Mouse (Mus musculus) brain, embryonic 14.5 days (tissue): ENCODE data around the gene A430005L14Rik. TPM values are rescaled to one million over a fixed set of nuclear protein-coding genes. Genes with fewer than 3 reads are reported as not detected.
A peak's percentile ranks its signal among the peaks of the same experiment; 100 is the strongest.
"Not testable (repeated sequence)": the region's sequence is repeated elsewhere in the genome, so short reads cannot be mapped to it uniquely, and the experiment has no call there.

ENCODE experiments used
- DNase-seq: peaks from one replicate; pipeline ENCODE4 v3.0.0-alpha.2; 2011; ENCODE audit warnings: low read depth
- CTCF ChIP-seq: fragments of 200-500 bp; IDR thresholded peaks from 2 replicates; pipeline ENCODE4 v1.5.1; 2012; ENCODE audit warnings: inconsistent platforms, mild to moderate bottlenecking, moderate library complexity, borderline replicate concordance; ENCODE audit not compliant: insufficient read depth, insufficient read length; ENCODE audit errors: extremely low read depth
- POLR2A ChIP-seq: fragments of 200-500 bp; IDR thresholded peaks from 2 replicates; pipeline ENCODE4 v1.6.1; 2012; ENCODE audit warnings: mild to moderate bottlenecking, inconsistent platforms, borderline replicate concordance; ENCODE audit not compliant: poor library complexity, insufficient read depth, insufficient read length, severe bottlenecking; ENCODE audit errors: extremely low read depth
- polyA plus RNA-seq: library from polyadenylated mRNA; depleted of rRNA; stranded (reverse); fragments of >200 nt; gene quantifications from 2 replicates; pipeline ENCODE4 v1.2.3, GENCODE M21; 2012; rRNA removed

The A430005L14Rik gene
- polyA plus RNA-seq = 40.0 and 49.1 TPM in 2 replicates

DNA sequence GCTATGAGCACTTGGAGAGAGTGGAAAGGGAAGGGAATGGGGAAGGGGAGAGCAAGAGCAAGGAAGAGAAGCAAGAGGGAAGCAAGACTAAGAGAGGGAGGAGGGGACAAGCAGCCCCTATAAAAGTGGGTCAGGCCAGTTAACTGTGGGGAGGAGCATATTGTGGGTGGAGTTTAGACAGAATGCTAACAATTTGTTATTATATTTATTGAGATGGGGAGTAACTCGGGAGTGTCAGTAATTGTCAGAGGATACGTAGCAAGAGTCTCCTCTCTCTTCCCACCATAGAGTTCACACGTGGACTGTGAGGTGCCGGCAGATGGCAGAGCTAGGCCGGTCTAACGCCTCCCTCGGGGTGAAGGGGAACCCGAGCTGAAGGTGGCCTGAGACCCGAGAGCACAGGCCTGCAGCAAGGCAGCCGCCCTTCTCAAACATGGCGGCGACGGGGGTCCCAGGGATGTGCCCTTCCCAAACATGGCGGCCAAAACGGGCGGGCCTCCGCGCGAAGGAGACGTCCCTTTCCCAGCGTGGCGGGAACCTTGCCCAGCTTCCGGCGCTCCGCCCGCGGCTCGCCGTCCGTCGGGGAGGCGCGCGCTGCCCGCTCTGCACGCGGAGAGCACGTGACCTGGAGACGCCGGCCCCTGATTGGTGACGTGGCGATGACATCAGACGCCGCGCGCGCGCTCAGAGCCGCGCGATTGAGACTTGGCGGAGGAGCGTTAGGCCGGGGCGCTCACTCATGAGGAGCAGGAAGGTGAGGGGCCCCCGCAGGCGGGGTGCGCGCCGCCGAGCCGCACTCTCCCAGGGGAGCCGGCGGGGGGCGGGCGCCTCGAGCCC lies at the start of gene A430005L14Rik:
Gene A430005L14Rik (plus strand): TSS at position 669 of the 837 bp plus-strand sequence.
- TF ChIP-seq CTCF = no peak
- peak; percentile 70; the same call in 1 of the 2 replicates for TF ChIP-seq POLR2A
- DNase-seq = peak; percentile 99

DNA sequence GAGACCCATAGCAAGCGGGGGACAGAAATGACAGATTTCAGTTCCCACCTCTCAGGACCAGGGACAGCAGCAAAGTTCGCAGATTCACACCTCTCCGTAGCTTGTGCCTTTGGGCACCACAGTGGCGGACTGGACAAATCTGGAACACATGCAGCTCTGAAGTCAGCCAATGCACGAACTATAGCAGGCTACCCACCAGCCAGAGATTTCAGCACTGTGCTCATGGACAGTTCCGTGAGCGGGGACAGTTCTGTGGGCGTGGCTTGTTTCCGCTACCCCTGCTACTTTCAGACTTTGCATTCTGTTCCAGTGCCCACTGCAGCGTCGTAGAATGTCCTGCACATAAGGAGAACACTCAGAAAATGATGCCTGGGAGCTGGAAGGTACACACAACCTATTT lies 49.5 kb upstream of the A430005L14Rik start:
- TF ChIP-seq CTCF = no peak
- peak; percentile 43 for DNase-seq

DNA sequence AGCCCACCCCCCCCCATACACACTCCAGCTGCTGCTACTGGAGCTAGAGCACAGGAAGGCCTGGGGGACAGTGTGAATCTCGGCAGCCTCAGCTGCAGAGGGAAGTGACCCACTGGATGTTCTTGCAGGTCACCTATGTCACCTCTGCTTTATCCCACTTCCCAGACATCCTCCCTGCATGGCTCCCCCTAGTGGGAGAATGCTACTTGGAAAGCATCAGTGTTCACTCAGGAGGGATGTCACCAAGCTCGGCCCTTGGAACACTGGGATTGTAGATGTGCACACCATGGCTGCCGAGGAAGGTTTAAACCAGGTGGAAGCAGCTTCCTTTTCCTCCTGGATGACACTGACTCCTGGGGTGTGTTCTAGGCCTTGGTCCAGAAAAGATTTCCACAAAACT lies 43.4 kb upstream of the A430005L14Rik start:
- no peak for DNase-seq
- TF ChIP-seq CTCF (peak; percentile 42; the same call in 1 of the 2 replicates), POLR2A (no peak)

DNA sequence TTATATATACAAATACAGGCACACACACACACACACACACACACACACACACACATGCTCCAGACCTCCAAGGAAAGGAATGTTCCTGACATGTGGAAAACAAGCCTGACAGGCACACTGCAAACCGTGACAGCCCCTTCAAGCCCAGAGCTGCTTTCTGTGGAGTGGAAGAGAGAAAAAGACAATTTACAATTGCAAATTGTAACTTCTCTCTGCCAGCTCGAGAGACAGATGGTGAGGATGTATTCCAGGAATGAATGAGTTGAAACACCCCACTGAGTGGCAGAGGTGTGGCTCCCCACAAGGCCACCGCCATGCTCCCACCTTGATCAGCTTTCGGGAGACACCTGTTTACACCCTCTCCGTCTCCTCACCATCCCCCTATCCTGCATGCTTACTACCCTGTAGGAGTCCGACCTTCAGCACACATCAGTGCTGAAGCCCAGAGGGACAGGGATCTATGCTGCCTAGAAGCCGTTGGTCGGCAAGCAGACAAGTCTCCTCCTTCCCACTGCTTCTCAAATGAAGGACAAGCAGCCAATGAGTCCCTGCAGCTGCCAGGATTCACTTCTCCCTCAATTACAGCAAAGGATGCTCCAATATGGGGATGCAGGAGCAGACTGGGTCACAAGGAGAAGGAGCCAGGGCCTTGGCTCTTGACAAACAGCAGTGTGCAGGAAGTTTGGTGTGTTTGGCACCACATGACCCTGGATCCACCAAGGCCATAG lies 39.1 kb upstream of the A430005L14Rik start:
- peak; percentile 57 for DNase-seq
- no peak for TF ChIP-seq CTCF
- TF ChIP-seq POLR2A = no peak

DNA sequence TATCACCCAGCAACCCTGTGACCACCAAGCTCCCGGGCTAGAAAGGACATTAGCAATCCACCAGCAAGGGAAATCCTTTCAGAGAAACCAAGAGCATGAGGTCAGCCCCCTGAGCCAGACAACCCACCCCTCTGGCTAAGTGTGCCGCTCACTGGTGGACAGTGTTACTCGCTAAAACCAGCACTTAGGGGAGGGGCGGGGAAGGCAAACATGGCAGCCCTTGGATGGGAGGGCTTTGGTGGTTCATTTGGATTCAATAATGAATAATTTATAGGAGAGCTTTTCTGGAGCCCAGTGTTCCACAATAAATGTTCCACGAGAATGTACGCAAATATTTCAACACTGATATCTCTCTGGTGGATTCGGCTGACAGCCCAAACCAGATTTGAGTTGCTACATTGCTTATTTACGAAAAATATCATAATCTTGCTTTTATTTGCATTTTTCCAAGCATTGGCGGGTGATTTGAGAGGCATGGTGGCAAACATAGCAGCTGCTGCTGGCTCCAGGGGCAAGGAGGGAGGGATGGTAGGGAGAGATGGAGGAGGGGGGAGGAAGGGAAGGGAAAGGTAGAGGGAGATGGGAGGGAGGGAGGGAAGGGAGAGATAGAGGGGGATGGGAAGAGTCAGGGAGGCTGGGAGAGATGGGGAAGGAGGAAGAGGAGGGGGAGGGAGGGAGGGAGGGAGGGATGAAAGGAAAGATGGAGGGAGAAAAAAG lies 36.4 kb upstream of the A430005L14Rik start:
- peak; percentile 71 for DNase-seq
- no peak for TF ChIP-seq POLR2A
- TF ChIP-seq CTCF = no peak

DNA sequence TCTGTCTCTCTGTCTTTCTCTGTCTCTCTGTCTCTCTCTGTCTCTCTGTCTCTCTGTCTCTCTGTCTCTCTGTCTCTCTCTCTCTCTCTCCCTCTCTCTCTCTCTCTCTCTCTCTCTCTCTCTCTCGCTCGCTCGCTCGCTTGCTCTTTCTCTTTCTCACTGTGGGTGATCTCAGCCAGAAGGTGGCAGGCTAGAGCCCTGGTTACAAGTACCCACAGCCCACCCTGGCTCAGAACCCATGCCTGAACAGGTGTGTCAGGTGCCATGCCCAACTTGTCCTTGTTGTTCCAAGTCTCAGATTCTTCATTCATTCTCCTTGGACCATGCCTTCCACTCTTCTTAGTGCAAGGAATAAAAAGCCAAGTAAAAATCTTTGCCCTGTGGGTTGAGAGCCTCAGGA lies 34.9 kb upstream of the A430005L14Rik start:
- not testable (repeated sequence) for DNase-seq
- TF ChIP-seq CTCF = peak; percentile 32; the same call in 1 of the 2 replicates

DNA sequence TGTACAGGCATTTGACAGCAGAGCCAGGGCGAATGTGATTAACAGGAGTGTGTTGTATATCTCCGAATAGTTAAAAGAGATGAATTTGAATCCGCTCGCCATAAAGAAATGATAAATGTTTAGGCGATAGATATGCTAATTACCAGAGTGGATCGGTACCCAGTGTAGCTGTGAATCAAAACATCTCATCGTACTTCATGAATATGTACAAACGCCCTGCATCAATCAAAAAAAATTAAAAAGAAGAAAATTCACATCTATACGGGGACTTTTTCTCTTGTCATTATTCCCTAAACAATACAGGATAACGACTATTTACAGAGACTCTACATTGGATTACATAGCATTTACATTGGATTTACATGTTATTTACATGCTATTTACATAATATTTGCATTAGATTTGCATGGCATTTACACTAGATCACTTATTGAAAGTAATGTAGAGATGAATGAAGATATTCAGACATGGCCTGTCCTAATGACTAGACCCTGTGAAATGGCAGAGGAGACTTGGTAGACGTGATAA lies 28.2 kb upstream of the A430005L14Rik start:
- DNase-seq = peak; percentile 73
- no peak for TF ChIP-seq POLR2A
- no peak for TF ChIP-seq CTCF

DNA sequence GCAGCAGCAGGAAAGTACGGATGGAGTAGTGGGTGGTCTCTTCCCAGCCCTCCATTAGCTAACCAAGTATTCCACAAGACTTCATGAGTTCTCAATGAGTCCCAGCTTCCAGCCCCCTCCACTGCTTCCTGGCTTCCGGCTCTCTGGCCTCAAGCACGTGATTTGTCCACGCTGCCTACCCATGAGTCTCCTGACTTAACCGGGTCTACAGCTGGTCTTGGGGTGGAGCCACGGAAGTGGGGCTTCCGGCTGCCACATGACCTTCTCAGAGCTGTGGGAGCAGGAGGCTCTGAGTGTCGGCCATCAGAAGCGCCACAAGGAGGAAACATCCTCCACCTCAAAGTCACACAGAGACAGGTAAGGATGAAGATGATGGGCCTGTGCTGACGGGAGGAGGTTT lies 27.6 kb upstream of the A430005L14Rik start:
- no peak for TF ChIP-seq CTCF
- DNase-seq = peak; percentile 42

DNA sequence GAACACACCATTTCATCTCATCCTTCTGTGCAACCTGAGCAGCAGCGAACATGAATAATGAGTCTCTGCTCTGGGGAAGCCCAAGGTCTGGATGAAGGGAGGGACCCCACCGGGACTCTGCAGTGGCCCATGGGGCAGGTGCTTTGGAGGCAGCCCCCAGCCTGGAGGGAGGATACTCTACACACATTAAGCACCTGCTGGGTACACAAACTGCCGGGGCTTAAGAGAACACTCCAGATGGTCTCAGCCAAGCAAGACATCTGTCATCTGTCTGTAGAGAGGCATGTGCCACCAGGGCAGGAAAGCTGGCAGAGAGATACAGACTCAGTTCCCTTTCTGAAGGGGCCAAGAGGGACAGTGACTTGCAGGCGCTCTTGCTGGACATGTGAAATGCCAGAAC lies 27.1 kb upstream of the A430005L14Rik start:
- DNase-seq = peak; percentile 77
- TF ChIP-seq POLR2A = no peak
- TF ChIP-seq CTCF = no peak

DNA sequence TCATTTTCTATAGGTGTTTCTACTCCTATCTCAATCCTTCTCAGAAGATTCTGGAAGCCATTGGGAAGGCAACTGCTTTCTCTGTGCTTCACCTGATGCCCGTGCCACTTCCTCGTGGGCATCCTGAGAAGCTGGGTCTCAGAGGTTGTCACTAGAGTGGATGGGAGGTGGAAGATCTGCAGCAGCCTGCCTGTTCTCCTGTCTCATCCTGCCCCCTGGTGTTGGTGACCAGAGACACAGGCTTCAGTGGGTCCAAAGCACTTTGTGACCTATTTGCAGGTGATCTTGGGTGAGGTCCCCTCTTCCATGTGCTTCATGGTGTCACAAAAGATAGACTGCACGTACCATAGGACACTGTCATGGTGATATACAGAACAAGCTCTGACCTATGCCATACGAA lies 13.8 kb upstream of the A430005L14Rik start:
- TF ChIP-seq CTCF (peak; percentile 75), POLR2A (no peak)
- DNase-seq = peak; percentile 67

DNA sequence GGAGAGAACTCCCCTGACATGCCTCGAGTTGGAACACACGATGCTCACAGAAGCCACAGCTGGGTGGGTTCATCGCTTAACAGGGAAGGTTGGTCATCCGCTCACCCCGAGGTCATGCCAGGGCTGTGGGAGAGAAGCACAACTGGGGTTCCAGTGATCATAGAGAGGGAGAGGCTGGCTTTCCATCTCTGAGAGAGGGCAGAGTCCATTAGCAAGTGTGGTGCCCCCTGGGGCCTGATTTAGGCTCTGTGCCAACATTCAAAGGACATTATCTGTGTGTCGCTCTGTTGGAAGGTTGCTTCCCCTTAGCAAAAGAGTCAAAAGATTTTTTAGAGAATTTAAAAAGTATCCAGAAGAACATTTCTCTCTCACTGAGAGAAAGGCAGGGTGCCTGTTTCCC lies 12.8 kb upstream of the A430005L14Rik start:
- no peak for DNase-seq
- TF ChIP-seq CTCF (no peak), POLR2A (no peak)
